Mouse (Mus musculus): ENCODE results near the gene Etv3. TPM values are rescaled to one million over a fixed set of nuclear protein-coding genes. Genes with fewer than 3 reads are reported as not detected.

Gene Etv3
- total and polyA plus RNA-seq, 3 experiments = 12.6 to 24.1 (median 16.8) TPM

DNA sequence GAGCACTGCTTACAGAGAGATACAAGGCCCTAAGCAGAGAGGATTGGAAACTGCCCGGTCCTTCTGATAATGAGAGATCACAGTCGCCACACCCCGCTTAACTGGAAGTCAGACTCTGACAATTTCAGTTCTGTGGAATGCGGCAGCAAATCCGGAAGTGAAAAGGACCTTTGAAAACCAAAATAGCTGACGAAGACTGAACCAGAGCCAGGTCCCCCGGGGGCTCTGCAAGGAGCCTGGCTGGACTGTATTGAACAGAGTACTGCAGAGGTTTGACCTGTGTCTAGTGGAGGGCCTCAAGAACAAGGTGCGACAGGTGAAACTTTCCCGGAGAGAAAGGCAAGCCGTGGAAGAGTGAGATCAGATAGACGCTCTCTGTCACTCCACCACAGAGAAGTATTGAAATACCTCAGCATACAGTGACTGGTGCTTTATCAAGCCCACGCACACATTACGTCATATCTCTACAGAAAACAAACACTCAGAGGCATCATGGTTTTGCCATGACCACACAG lies 9.6 kb upstream of the Etv3 start:
- dilution Hi-C loops (cut with MboI; ENCODE audit: extremely low pct_ligation_motif_present, extremely low pct_unique_long_range_greater_than_20kb, low sequenced_read_pairs) (no loop called here), in situ Hi-C loops (cut with MboI; ENCODE audit: low pct_ligation_motif_present, low pct_unique_long_range_greater_than_20kb, low sequenced_read_pairs) (no loop called here)
- peak; percentile 78 for DNase-seq (ENCODE audit: extremely low read depth)
- Histone ChIP-seq H3K27me3 (replicated peaks) (no peaks in the 10 kb centered on the region), H3K36me3 (replicated peaks in 1 of 2; ENCODE audit: control insufficient read depth in 1 of 2, insufficient read depth in 1 of 2, low read length in 1 of 2) (no peaks in the 10 kb centered on the region), H3K4me1 (ENCODE audit: control insufficient read depth in 1 of 2, insufficient read depth in 2 of 2) (peaks cover 26 to 94% of the 10 kb centered on the region in 2 experiments), H3K27ac (ENCODE audit: insufficient read depth, low read depth) (peak overlapping the region; percentile 12), H3K4me3 (replicated peaks in 1 of 3; ENCODE audit: low read depth in 2 of 3, low read length in 2 of 3, poor library complexity in 1 of 3) (no peak overlapping the region), H3K9ac (ENCODE audit: insufficient read depth, low read depth) (peak overlapping the region; percentile 46; the same call in 1 of the 2 replicates), H3K4me2 (ENCODE audit: insufficient read depth, low read depth, poor library complexity, severe bottlenecking) (peak overlapping the region; percentile 76), H3K9me3 (replicated peaks; ENCODE audit: low read length) (no peaks in the 10 kb centered on the region), H3K79me2 (replicated peaks; ENCODE audit: control insufficient read depth, extremely low read depth, insufficient read depth, poor library complexity, severe bottlenecking) (no peaks in the 10 kb centered on the region)
- TF ChIP-seq MEF2A (IDR thresholded peaks at IDR 0.05; ENCODE audit: borderline replicate concordance, low read depth, low read length) = peak; percentile 87
- peak; percentile 45; the same call in 1 of the 2 replicates for TF ChIP-seq ETS1 (conservative IDR thresholded peaks at IDR 0.05; ENCODE audit: low read depth, low read length)
- TF ChIP-seq JUND (conservative IDR thresholded peaks at IDR 0.05; ENCODE audit: low read depth, low read length) = 0 out of 2 replicates have a peak, but pooled peaks have one; percentile 50
- peak; percentile 71 for TF ChIP-seq EP300 (IDR thresholded peaks at IDR 0.05; ENCODE audit: low read length)
- 0 out of 2 replicates have a peak, but pooled peaks have one; percentile 50 for TF ChIP-seq BHLHE40 (IDR thresholded peaks at IDR 0.05; ENCODE audit: low read depth, low read length)
- TF ChIP-seq MXI1 (IDR thresholded peaks at IDR 0.05; ENCODE audit: low read depth, low read length) = 0 out of 2 replicates have a peak, but pooled peaks have one; percentile 19
- TF ChIP-seq UBTF (IDR thresholded peaks at IDR 0.05; ENCODE audit: low read depth, low read length) = no peak
- TF ChIP-seq ELF1 (IDR thresholded peaks at IDR 0.05; ENCODE audit: low read depth, low read length) = peak; percentile 80
- peak; percentile 59; the same call in 1 of the 2 replicates for TF ChIP-seq MAFK (IDR thresholded peaks at IDR 0.05; ENCODE audit: insufficient replicate concordance, low read length)
- peak; percentile 81 for TF ChIP-seq IRF4 (IDR thresholded peaks at IDR 0.05; ENCODE audit: low read depth, low read length)
- no peak for TF ChIP-seq GABPA (IDR thresholded peaks at IDR 0.05; ENCODE audit: insufficient replicate concordance, low read depth, low read length)

DNA sequence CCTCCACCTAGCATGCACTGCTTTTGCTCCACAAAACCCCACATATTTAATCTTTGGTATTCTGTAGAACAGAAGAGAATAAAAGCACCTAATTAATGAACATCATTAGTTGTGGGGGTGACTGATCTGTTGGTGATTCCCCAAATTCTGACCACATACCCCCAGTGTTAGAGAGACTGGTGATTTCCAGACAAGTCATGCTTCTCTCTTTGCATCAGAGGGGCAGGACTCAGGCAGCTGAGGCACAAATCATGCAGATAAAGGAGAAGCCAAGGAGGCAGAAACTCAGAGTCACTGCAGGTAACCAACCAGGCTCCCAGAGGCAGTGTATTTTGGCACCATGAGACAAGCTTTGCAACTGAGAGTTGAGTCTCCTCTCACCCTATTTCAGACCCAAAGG lies 6.8 kb upstream of the Etv3 start:
- in situ Hi-C loops (cut with MboI; ENCODE audit: low pct_ligation_motif_present, low pct_unique_long_range_greater_than_20kb, low sequenced_read_pairs) (no loop called here), dilution Hi-C loops (cut with MboI; ENCODE audit: extremely low pct_ligation_motif_present, extremely low pct_unique_long_range_greater_than_20kb, low sequenced_read_pairs) (no loop called here)
- H3K4me1 ChIP-seq (ENCODE audit: control insufficient read depth in 1 of 2, insufficient read depth in 2 of 2) = peaks cover 29 to 92% of the 10 kb centered on the region in 2 experiments
- no peaks in the 10 kb centered on the region for H3K79me2 ChIP-seq (replicated peaks; ENCODE audit: control insufficient read depth, extremely low read depth, insufficient read depth, poor library complexity, severe bottlenecking)
- no peaks in the 10 kb centered on the region for H3K36me3 ChIP-seq (replicated peaks in 1 of 2; ENCODE audit: control insufficient read depth in 1 of 2, insufficient read depth in 1 of 2, low read length in 1 of 2)
- peak; percentile 72 for DNase-seq (ENCODE audit: extremely low read depth)
- H3K27me3 ChIP-seq (replicated peaks) = no peaks in the 10 kb centered on the region
- H3K4me3 ChIP-seq (replicated peaks in 1 of 3; ENCODE audit: low read depth in 2 of 3, low read length in 2 of 3, poor library complexity in 1 of 3) = no peak overlapping the region
- TF ChIP-seq ZNF384 (IDR thresholded peaks at IDR 0.05; ENCODE audit: low read depth, low read length) (no peak), IRF4 (IDR thresholded peaks at IDR 0.05; ENCODE audit: low read depth, low read length) (peak; percentile 67; the same call in 1 of the 2 replicates), NRF1 (IDR thresholded peaks at IDR 0.05; ENCODE audit: low read depth, low read length) (no peak), JUND (conservative IDR thresholded peaks at IDR 0.05; ENCODE audit: low read depth, low read length) (no peak), BHLHE40 (IDR thresholded peaks at IDR 0.05; ENCODE audit: low read depth, low read length) (peak; percentile 57), ETS1 (conservative IDR thresholded peaks at IDR 0.05; ENCODE audit: low read depth, low read length) (peak; percentile 68), EP300 (IDR thresholded peaks at IDR 0.05; ENCODE audit: low read length) (0 out of 2 replicates have a peak, but pooled peaks have one; percentile 26), TCF12 (IDR thresholded peaks at IDR 0.05; ENCODE audit: low read depth, low read length) (no peak)
- H3K9me3 ChIP-seq (replicated peaks; ENCODE audit: low read length) = no peaks in the 10 kb centered on the region
- H3K4me2 ChIP-seq (ENCODE audit: insufficient read depth, low read depth, poor library complexity, severe bottlenecking) = no peak overlapping the region
- no peak overlapping the region for H3K9ac ChIP-seq (ENCODE audit: insufficient read depth, low read depth)
- no peak overlapping the region; the same call in 1 of the 2 replicates for H3K27ac ChIP-seq (ENCODE audit: insufficient read depth, low read depth)
